Mouse (Mus musculus): ENCODE results near the gene Cab39. TPM values are rescaled to one million over a fixed set of nuclear protein-coding genes. Genes with fewer than 3 reads are reported as not detected.

Gene Cab39
- total RNA-seq, 2 experiments from 2014 or later, result 42.3 to 46.5 TPM

DNA sequence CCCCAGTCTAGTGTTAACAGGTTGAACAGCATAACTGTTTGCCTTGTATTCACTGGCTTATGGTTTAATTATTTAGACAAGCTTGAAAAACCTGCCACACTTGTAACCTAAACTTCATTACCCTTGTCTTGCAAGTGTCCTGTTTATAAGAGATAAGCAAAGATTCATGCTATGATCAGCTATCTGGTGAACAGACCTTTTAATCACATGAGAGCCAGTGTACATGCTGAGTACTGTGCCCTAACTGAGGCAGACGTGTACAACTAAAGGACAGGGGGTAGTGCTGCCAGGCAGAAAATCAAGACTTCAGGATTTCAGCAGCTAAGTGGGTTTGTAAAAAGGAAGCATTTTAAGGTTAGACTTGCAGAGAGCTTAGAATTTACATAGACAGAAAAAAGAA, 46.5 kb downstream of the Cab39 start:
- ATAC-seq (replicated peaks; ENCODE audit: low FRiP score, poor library complexity, severe bottlenecking), result no peak

GRCm38 (mm10) chr1:85840421-85840820, 47.2 kb downstream of the Cab39 start:
- no peak for ATAC-seq (replicated peaks; ENCODE audit: low FRiP score, poor library complexity, severe bottlenecking)

GRCm38 (mm10) chr1:85842251-85842650, 49.0 kb downstream of the Cab39 start:
- ATAC-seq (replicated peaks; ENCODE audit: low FRiP score, poor library complexity, severe bottlenecking), result no peak

GRCm38 (mm10) chr1:85843291-85843863, 50.1 kb downstream of the Cab39 start:
- no peak for ATAC-seq (replicated peaks; ENCODE audit: low FRiP score, poor library complexity, severe bottlenecking)

- no peak for ATAC-seq (replicated peaks; ENCODE audit: low FRiP score, poor library complexity, severe bottlenecking)
Observed at GRCm38 (mm10) chr1:85844981-85845380, 51.7 kb downstream of the Cab39 start.

DNA sequence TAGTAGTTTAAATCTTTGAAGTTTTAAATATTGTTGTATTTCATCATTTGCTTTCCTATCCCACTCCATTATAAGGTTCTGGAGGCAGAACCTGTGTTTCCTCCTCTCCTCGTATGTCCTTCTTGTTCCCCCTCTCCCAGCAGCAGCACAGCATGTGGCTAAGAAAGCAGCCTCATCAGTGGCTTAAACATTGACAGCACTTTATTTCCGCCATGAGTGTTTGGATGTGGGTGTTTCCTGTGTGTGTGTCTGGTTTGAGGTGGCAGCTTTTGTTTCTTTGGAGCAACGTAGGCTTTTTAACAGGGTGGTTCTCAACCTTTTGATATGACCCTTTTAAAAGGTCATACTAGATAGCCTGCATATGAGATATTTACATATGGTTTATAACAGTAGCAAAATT, 52.2 kb downstream of the Cab39 start:
- no peak for ATAC-seq (replicated peaks; ENCODE audit: low FRiP score, poor library complexity, severe bottlenecking)

DNA sequence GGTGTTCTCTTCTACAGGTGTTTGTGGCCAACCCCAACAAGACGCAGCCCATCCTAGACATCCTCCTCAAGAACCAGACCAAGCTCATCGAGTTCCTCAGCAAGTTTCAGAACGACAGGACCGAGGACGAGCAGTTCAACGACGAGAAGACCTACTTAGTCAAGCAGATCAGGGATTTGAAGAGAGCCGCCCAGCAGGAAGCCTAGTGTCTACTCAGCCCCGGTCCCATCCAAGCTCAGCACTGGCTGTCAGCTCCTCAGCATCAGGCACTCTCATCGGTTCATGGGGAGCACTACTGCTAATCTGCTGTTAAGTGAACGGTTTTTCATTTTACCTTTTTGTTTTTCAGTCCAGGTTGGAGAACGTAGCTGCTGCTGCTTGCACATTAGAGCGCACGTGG, 55.8 kb downstream of the Cab39 start:
- ATAC-seq (replicated peaks; ENCODE audit: low FRiP score, poor library complexity, severe bottlenecking), result no peak

GRCm38 (mm10) chr1:85850851-85851250, 57.6 kb downstream of the Cab39 start:
- no peak for ATAC-seq (replicated peaks; ENCODE audit: low FRiP score, poor library complexity, severe bottlenecking)

GRCm38 (mm10) chr1:85852996-85853689, 59.9 kb downstream of the Cab39 start:
- peak; percentile 73 for ATAC-seq (replicated peaks; ENCODE audit: low FRiP score, poor library complexity, severe bottlenecking)

DNA sequence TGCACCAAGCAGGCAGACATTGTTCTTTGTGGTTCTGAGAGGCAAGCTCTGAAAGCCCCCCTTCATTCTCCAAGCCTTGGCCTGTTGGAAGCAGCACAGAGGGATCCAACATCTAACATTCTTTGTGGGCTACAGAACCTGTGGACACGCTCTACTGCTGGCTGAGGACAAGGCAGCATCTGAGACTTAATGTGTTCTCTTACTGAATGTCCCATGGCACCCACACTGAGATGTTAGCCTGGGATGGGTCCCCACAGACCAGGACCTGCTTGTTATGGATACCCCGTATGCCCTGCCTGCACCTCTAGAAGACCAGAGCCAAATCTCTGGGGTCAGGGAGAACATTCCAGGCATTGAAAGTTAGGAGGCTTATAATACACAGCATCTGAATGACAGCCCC, 60.6 kb downstream of the Cab39 start:
- ATAC-seq (replicated peaks; ENCODE audit: low FRiP score, poor library complexity, severe bottlenecking), result no peak

- ATAC-seq (replicated peaks; ENCODE audit: low FRiP score, poor library complexity, severe bottlenecking), result no peak
Observed at GRCm38 (mm10) chr1:85854475-85854874, 61.2 kb downstream of the Cab39 start.

DNA sequence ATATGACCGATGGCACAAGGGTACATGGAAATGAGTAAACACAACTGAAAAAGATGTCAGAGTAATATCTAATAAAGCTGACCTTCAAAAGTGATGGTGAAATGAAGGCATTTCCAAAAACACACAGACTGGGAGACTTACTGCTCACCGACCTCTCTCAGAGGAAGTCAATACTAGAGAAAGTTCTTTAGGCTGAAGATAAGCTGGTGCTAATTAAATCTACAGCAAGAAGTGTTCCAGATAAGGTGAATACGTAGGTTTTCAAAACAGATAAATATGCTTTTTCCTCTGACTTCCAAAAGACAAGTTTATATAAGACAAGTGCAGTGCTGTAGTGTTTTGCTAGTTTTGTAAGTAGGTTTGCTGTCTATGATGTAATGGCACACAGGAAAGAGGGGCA, 63.0 kb downstream of the Cab39 start:
- no peak for ATAC-seq (replicated peaks; ENCODE audit: low FRiP score, poor library complexity, severe bottlenecking)

DNA sequence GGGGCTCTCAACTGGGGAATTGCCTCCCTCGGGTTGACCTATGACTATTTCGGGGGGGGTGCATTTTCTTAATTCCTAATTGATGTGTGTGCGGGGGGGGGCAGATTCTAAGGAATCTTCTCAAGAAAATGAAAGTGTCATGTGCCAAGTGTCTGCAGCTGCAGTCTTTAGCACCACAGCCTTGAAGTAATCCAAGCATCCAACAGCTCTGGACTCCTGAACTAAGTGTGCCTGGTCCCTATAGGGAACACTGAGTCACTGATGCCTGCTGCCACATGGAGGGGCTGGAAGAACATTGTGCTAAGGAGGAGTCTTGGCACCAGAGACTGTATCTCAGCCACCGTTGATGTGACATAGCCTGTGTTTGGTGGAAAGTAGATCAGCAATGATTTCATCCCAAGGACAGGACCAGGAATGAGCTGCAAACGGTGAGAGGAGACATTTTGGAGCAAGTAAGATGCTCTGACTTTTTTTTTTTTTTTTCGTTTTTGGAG, 64.1 kb downstream of the Cab39 start:
- no peak for ATAC-seq (replicated peaks; ENCODE audit: low FRiP score, poor library complexity, severe bottlenecking)

DNA sequence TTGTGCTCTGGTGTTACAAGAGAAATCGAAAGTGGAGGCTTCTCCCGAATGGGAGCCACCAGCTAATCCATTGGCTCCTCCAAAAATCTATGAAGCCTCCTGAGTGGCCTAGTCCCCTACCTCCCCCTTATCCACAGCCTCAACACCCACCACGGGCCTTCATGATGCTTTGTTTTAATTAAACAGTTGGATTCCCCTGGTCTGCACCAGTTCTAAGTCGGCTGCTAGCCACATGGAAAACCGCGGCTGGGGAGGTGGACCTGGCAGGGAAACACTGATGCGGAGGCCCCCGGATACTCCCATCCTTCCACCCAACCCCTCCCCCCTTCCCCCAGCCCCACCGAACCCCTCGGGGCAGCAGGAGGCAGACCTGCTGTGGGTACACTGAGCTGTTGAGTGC, 71.1 kb downstream of the Cab39 start:
- ATAC-seq (replicated peaks; ENCODE audit: low FRiP score, poor library complexity, severe bottlenecking), result no peak

DNA sequence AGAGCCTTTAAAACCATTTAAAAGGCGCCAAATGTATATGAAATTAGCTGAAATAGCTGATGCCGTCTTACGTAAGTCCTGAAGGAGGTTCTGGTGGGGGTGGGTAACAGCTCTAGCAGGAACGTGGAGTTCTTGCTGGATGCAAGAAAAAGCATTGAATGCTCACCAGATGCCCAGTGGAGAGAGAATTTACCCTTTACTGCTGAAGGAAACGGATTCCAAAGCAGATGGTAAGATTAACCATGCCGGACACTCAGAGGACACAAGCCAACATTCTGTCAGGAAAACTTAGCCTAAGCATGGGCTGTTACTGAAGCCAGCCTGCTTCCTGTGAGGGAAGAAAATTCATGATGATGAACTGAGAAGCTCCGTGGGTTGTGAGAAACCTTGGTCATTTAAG, 76.8 kb downstream of the Cab39 start:
- ATAC-seq (replicated peaks; ENCODE audit: low FRiP score, poor library complexity, severe bottlenecking), result no peak

- no peak for ATAC-seq (replicated peaks; ENCODE audit: low FRiP score, poor library complexity, severe bottlenecking)
Observed at GRCm38 (mm10) chr1:85870546-85870945, 77.3 kb downstream of the Cab39 start.

GRCm38 (mm10) chr1:85882003-85882402, 88.8 kb downstream of the Cab39 start:
- ATAC-seq (replicated peaks; ENCODE audit: low FRiP score, poor library complexity, severe bottlenecking), result no peak

- no peak for ATAC-seq (replicated peaks; ENCODE audit: low FRiP score, poor library complexity, severe bottlenecking)
Observed at GRCm38 (mm10) chr1:85887221-85887620, 94.0 kb downstream of the Cab39 start.

GRCm38 (mm10) chr1:85894231-85894747, 101.0 kb downstream of the Cab39 start, which contains the start of gene Itm2c:
Itm2c (plus strand) TSS chr1:85894281.
- peak; percentile 82; the same call in 1 of the 2 replicates for ATAC-seq (replicated peaks; ENCODE audit: low FRiP score, poor library complexity, severe bottlenecking)

GRCm38 (mm10) chr1:85894748-85895360, 101.6 kb downstream of the Cab39 start:
- ATAC-seq (replicated peaks; ENCODE audit: low FRiP score, poor library complexity, severe bottlenecking), result no peak

DNA sequence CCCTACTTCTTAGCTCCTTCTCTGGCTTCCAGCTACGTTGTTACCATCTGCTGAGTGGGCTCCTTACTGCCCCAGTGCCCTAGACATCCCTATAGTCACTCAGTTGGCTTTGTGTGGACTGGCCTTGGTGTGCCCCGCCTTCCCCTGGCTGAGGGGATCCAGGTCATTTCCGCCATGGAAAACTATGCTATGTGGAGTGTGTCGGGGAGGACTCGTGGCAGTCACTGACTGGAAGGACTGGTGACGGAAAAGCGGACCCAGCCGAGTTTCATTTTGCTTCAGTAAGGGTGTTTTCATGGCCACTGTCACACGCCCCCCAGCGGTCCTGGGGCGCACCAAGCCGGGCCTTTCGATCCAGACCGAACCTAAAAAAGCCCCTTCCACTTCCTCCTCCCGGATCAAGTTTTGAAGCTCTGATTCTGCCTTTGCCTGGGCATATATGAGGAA, 102.2 kb downstream of the Cab39 start:
- ATAC-seq (replicated peaks; ENCODE audit: low FRiP score, poor library complexity, severe bottlenecking), result 0 out of 2 replicates have a peak, but pooled peaks have one; percentile 33

All from erythroid progenitor cell, adult 5-6 weeks (primary cell).